Mouse (Mus musculus) left cerebral cortex, postnatal 36 days (tissue): Measurements from ENCODE around the gene Serp2. TPM values are rescaled to one million over a fixed set of nuclear protein-coding genes. Genes with fewer than 3 reads are reported as not detected.

Source experiments
- DNase-seq, 2 experiments: peaks; one replicate each; pipeline ENCODE4 v3.0.0; 2021 to 2022; ENCODE audit warnings: low spot score in 2 of 2, mixed read lengths in 1 of 2
- intact Hi-C: fragments of 180-260 bp; cut with DNase I; formaldehyde crosslinking; loops from one replicate; pipeline ENCODE4 v1.15.1; 2025
- total RNA-seq, 2 experiments: library from RNA; stranded (reverse); gene quantifications; 2 replicates each; pipeline ENCODE4 v1.2.3; 2021

Gene Serp2
- 100 to 1,000 TPM; 171 to 200 TPM for total RNA-seq

DNA sequence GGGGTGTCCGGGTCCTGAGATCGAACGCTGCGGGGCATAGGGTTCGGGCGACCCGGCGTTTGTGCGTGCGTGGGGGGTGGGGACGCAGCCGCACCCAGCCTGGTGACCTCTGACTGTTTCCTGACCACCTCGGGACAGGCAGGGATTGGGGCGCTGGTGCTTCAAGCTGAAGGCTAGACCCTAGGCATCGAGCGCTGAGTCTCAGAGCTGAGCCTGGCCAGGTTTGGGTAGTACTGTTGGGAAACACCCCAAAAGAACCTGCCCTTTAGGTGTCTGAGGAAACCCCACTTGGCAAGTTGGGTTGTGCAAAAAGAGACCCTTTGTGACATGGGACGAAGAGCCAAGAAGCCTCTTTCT lies at the start of gene Serp2:
Gene Serp2, minus strand, starts transcription at position 38 of the 357 bp plus-strand sequence.
- DNase-seq, result no peak
- intact Hi-C loops, result loop anchor here (5.0 kb wide), 5 partner anchors 55 to 320 kb away; no protein-coding TSS in a partner anchor

DNA sequence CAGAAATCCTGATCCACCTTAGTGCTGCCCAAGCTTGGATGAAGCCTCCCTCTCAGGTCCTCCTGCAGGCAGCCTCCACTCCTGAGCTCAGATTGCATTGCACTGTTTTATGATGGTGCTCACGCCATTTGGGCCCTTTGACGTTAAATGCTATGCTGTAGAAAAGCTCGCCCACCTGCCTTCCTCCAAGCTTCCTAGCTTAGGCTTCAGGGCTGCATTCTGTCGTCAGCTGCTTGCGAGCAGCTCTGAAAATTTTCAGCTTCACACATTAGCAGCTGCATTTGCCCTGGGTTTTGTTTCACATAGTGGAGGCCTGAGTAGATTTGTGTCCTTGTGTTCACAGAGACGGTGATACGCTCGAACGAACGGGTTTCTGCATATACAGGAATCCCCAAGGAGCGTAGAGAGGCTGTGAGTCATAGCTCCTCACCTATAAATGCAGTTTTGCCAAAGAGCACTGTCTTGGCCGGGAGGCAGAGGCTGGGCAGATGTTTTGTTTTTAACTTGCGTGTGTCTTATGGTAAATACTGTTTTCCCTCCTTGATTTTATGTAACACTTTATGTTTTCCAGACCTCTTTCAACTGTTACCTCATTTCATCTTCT lies 49.3 kb upstream of the Serp2 start:
- intact Hi-C loops, result no loop called here
- no peak for DNase-seq

DNA sequence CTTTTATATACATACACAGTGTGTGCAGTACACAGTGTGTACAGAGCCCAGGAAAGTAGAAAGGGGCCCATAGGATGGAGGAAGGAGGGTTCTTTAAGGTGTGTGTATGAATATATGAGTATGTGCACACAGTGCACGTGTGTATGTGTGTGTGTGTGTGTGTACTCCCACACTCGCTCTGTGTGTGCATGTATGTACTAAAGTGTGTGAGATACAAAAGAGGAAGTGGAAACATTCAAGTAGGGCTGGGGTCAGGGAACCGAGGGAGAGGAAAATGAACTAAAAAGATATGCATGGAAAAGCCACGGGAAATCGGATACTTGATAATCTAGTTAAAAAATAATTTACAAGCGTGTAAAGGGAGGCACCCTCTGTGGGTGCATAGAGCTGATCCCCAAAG lies 47.3 kb upstream of the Serp2 start:
- intact Hi-C loops, result no loop called here

DNA sequence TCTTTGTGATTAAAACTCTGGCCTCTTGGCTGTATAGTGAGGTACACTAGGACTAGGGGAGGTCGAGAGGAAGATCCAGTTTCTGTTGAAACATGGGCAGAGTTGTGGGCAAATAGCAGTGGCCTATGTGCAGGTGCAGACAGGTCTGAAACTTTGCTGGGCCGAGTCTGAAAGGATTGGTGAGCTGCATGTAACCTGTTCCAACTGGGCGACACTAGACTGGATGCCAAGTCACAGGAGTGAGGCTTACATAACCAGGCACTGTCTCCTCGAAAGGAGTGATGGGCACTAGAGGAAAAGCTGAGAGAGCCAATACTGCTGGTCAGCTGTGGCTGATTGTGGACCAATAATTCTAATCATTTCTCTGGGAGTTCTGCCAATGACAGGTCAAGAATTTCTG lies 45.0 kb upstream of the Serp2 start:
- no peak for DNase-seq
- intact Hi-C loops, result no loop called here

More for the DNA sequence above, 47.3 kb upstream of the Serp2 start:
- no peak for DNase-seq

DNA sequence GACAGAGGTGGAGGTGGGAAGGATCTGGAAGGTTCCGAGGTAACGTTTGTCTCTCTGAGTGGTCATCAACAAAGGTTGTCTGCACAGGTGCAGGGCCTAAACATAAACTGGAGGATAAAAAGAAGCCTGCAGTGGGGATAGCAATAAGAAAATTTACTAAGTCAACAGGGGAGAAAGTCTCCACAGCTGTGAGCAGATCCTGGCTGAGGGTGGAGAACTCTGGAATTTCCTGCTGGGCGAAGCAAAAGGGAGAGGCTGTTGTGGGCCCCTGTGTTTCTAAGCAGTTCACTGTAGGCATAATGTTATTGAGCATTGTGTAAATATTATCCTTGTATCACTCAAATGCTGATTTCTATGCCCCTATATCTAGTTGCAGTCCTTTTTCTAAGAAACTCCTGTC lies 43.7 kb upstream of the Serp2 start:
- no peak for DNase-seq

GRCm38 (mm10) chr14:76599706-76600105 lies 43.0 kb upstream of the Serp2 start:
- intact Hi-C loops, result no loop called here
- DNase-seq, result peak in 1 of 2 experiments; percentile 22

More for the DNA sequence above, 43.7 kb upstream of the Serp2 start:
- intact Hi-C loops, result no loop called here

DNA sequence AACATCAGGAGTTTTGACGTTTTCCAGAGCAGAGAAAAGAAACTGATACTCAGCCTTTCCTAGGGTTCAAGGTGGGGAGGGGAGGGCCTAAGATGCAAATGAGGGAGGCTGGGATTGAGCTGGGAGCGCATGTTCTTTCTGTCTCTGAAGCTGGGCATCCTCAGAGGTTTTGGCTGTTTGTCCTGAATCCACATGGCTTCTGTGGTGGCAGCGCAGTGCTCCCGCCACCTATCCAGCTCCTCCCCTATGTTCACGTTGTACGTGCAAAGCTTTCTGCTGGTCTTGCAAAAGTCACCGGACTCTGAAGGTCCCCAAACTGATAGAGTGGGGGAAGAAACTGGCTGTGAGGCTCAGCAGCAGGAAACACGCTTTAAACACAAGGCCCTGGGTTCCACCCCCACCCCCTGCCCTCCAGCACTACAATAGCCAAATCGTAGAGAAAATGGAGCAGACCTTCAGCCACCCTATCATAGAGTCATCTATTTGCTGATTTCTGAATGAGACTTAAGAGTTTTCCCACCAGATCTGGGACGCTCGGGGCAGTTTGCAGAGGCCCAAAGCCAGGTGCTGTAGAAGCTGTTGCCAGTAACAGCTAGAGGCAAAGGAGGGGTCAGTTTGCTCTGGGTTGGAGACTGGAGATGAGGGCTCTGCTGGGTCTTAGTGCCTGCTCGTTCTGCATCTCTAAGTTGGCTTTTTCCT lies 42.0 kb upstream of the Serp2 start:
- peak in 1 of 2 experiments; percentile 51 for DNase-seq
- intact Hi-C loops, result no loop called here

DNA sequence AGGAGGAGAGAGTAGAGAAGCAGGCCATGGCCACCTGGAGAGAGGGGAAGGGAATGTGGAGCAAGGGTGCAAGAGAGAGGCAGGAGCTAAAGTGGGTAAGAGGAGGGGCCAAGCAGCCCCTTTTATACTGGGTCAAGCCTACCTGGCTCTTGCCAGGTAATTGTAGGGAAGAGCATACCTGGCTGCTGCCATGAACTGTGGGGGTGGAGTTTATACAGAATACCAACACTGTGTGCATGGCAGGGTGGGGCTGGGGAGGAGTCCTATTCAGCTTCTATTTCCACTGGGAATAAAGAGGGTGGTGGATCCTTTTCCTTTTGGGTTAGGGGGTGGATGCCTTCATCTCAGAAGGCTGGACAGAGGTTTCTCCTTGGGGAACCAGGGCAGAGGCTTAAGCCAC lies 41.1 kb upstream of the Serp2 start:
- intact Hi-C loops, result no loop called here
- DNase-seq, result no peak

- DNase-seq, result no peak
- intact Hi-C loops, result no loop called here
Observed at GRCm38 (mm10) chr14:76595048-76595859, 38.6 kb upstream of the Serp2 start.

GRCm38 (mm10) chr14:76594351-76594885 lies 37.7 kb upstream of the Serp2 start:
- DNase-seq, result no peak
- intact Hi-C loops, result no loop called here

- intact Hi-C loops, result no loop called here
- no peak for DNase-seq
Observed at GRCm38 (mm10) chr14:76593630-76594193, 37.0 kb upstream of the Serp2 start.

GRCm38 (mm10) chr14:76592721-76593120 lies 36.0 kb upstream of the Serp2 start:
- DNase-seq, result no peak
- intact Hi-C loops, result no loop called here

GRCm38 (mm10) chr14:76592090-76592489 lies 35.4 kb upstream of the Serp2 start:
- intact Hi-C loops, result no loop called here
- DNase-seq, result no peak

- intact Hi-C loops, result no loop called here
- no peak for DNase-seq
Observed at GRCm38 (mm10) chr14:76590134-76590533, 33.4 kb upstream of the Serp2 start.

- no peak for DNase-seq
- intact Hi-C loops, result no loop called here
Observed at GRCm38 (mm10) chr14:76589671-76590070, 33.0 kb upstream of the Serp2 start.

GRCm38 (mm10) chr14:76585831-76586405 lies 29.2 kb upstream of the Serp2 start:
- intact Hi-C loops, result no loop called here
- no peak for DNase-seq

DNA sequence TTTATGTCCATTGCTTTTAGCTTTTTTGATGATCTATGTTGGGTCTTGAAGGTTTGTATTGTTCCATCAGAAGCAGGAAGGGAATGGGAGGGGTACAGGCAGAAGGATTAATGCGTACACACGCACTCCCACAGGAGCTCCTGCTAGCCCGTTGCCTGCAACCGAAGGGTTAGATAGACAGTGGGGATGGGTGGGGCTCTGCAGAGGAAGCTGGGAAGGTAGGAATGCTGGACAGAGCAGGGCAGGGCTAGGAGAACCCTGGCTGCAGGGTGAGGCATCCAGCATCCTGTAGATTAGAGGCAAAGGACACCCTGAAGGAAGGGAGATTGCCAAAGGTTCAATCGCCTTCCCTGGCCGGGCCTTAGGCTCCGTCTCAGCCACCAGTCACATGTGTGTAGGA lies 27.3 kb upstream of the Serp2 start:
- no peak for DNase-seq
- intact Hi-C loops, result no loop called here

DNA sequence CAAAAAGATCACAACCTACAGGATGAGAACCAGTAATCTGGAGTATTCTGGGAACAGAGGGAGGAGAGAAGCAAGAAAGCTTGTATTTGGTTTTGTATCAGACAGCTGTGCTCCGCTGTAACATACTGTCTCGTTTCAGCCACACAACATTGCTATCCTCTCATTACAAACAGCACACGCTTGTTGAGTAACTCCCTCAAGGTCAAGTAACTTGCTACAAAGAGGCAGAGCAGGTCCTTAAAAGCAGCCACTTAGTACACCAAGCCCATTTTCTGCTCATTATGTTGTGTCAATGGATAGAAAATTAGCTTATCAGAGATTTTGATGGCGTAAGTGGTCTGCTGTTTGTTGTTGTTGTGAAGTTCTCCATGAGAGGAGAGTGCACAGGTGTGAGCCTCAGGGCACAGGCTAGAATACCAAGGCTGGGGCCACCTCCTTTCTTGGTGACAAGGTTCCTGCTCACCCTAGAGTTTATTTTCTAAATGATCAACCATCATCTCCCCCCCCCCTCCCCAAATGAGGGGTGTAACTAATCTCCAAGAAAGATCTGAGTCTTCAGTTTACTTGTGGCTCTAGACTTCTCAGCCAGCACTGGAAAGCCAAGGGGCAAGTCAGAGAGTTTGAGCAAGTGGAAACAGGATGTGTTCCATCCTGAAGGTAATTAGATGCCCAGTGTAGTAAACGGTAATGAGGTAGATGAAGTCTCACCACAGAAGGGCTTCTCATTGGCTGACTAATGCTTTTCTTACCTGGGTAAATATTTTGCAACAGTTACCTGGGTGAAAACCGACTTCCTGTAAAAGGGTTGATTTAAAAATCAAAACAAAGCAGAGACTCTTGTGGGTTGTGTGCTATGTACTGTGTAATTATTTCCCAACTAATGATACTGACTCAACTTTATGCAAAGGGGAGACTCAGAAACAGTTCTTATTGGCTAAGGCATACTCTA lies 25.6 kb upstream of the Serp2 start:
- DNase-seq, result no peak
- intact Hi-C loops, result no loop called here

DNA sequence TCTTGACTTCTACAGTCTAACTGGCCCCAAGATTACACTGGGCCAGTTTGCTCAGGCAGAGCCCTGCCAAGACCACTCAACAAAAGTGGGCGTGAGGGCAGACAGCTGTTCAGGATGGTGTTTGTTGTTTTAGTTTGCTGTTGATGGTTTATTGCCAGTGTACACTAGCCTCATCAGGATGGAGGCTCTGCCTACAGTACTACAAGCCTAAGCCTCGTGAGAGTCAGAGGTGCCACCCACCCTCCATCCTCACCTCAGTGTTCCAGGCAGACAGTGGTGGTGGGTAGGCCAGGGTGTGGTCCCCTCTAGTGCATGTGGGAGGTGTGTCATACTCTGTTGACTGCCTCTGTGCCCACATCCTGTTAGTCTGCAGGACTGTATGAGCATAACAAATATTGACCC lies 23.0 kb upstream of the Serp2 start:
- no peak for DNase-seq
- intact Hi-C loops, result no loop called here
